Mouse (Mus musculus) neutrophil, adult 5-6 weeks (primary cell): ENCODE measurements around the gene Gm21987. TPM values are rescaled to one million over a fixed set of nuclear protein-coding genes. Genes with fewer than 3 reads are reported as not detected.

Experiments
- ATAC-seq: fragments of 151-379, 151-347 bp; 2 replicates; pipeline ENCODE4 v1.8.0; 2017; ENCODE audit warnings: mild to moderate bottlenecking, moderate TSS enrichment; ENCODE audit not compliant: insufficient number of reproducible peaks, poor library complexity, low FRiP score, severe bottlenecking; ENCODE audit errors: extremely low read depth
- total RNA-seq: library from RNA; stranded (forward); fragments of 200-1000 nt; gene quantifications from 2 replicates; pipeline ENCODE4 v1.2.3, GENCODE M21; 2017

Gene Gm21987
- total RNA-seq, 1 experiment from 2014 or later: not detected

- ATAC-seq: no peak
Measured at GRCm38 (mm10) chr16:38344941-38345725, 1.7 kb upstream of the Gm21987 start.

- ATAC-seq: no peak
Measured at GRCm38 (mm10) chr16:38347588-38347987, 748 bp downstream of the Gm21987 start.

GRCm38 (mm10) chr16:38348217-38348761 is 1.4 kb downstream of the Gm21987 start:
- no peak for ATAC-seq

- no peak for ATAC-seq
Measured at GRCm38 (mm10) chr16:38349881-38350280, 3.0 kb downstream of the Gm21987 start.

- ATAC-seq: no peak
Measured at GRCm38 (mm10) chr16:38350361-38350855, 3.6 kb downstream of the Gm21987 start.

GRCm38 (mm10) chr16:38350939-38351338 is 4.1 kb downstream of the Gm21987 start:
- no peak for ATAC-seq

- ATAC-seq: no peak
Measured at GRCm38 (mm10) chr16:38352031-38352430, 5.2 kb downstream of the Gm21987 start.

- ATAC-seq: peak; percentile 58
Measured at GRCm38 (mm10) chr16:38352851-38353250, 6.0 kb downstream of the Gm21987 start.

- peak; percentile 63 for ATAC-seq
Measured at GRCm38 (mm10) chr16:38353642-38354041, 6.8 kb downstream of the Gm21987 start.

GRCm38 (mm10) chr16:38354185-38354913 is 7.5 kb downstream of the Gm21987 start:
- ATAC-seq: no peak

GRCm38 (mm10) chr16:38358256-38358812 is 11.5 kb downstream of the Gm21987 start:
- ATAC-seq: no peak

GRCm38 (mm10) chr16:38359241-38359640 is 12.4 kb downstream of the Gm21987 start:
- no peak for ATAC-seq

GRCm38 (mm10) chr16:38359857-38360256 is 13.0 kb downstream of the Gm21987 start:
- ATAC-seq: no peak

GRCm38 (mm10) chr16:38360317-38360716 is 13.5 kb downstream of the Gm21987 start:
- no peak for ATAC-seq

- no peak for ATAC-seq
Measured at GRCm38 (mm10) chr16:38361933-38362332, 15.1 kb downstream of the Gm21987 start, which contains the start of gene Popdc2. Gene Popdc2 (plus strand): TSS chr16:38362209.

GRCm38 (mm10) chr16:38362493-38363255 is 15.8 kb downstream of the Gm21987 start:
- ATAC-seq: no peak

GRCm38 (mm10) chr16:38363256-38363595 is 16.4 kb downstream of the Gm21987 start:
- no peak for ATAC-seq

- no peak for ATAC-seq
Measured at GRCm38 (mm10) chr16:38363657-38364056, 16.8 kb downstream of the Gm21987 start.

- ATAC-seq: no peak
Measured at GRCm38 (mm10) chr16:38365390-38365789, 18.6 kb downstream of the Gm21987 start.
